Mouse (Mus musculus): ENCODE results near the gene Cpt1b.

Cpt1b gene

DNA sequence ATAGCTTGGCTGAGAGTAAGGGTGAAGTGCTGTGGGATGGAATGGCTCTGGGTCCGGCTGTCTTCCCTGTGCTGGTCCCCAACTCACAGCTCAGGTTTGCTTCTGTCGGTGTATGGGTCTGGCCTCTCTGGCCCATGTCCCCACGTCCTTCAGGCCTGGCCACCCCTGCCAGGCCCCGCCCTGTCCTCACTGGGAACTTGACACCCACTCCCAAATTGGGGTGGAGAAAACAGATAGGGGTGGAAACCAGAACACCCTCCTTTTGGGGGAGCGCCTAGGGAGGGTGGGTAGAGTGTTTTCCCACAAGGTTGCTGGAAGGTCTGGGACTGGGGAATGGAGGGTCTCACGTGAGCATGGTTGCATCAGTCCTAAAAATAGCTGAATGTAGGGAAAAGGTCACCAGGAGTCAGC, at the start of gene Cpt1b:
Gene Cpt1b (minus strand): TSS at position 153 of the 411 bp plus-strand sequence.
- no peak for DNase-seq (ENCODE audit: low spot score)

- no peak for DNase-seq (ENCODE audit: low spot score)
Observed at GRCm38 (mm10) chr15:89475293-89475600, 49.6 kb upstream of the Cpt1b start.

- DNase-seq (ENCODE audit: low spot score), result no peak
Observed at GRCm38 (mm10) chr15:89474596-89475292, 49.1 kb upstream of the Cpt1b start.

DNA sequence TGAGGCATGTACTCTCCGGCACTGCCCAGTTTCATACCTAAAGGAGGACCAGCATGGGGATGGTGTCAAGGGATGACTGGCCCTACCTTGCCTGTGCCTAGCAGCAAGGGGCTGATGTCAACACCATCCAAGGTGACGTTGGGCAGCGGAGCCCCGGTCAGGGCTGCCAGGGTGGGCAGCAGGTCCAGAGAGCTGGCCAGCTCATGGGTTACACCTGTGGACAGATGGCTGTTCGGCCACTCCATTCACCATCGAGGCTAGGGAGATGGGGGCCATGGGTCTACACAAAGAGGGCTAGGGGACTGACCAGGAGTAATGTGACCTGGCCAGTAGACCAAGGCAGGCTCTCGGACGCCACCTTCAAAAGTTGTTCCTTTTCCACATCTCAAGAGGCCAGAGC, 48.3 kb upstream of the Cpt1b start:
- no peak for DNase-seq (ENCODE audit: low spot score)

DNA sequence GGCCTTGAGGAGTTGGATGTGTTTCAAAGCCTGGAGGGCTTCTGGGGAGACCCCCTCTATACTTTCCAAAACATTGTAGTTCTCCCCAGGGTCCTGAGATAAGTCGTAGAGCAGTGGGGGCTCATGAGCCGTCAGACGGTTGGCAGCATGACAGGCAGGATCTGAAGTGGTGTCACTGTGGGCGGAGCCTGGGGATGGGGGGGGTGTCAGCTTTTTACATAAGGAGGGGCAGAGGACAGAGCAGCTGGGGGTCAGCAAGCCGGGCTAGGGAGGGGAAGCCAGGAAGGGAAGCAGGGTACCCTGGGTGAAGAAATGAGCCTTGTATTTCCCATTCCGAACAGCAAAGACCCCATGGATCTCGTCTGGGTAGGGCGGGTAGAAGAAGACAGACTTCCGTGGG, 47.7 kb upstream of the Cpt1b start:
- no peak for DNase-seq (ENCODE audit: low spot score)

- DNase-seq (ENCODE audit: low spot score), result no peak
Observed at GRCm38 (mm10) chr15:89471476-89471875, 45.8 kb upstream of the Cpt1b start.

GRCm38 (mm10) chr15:89468577-89468976, 42.9 kb upstream of the Cpt1b start:
- no peak for DNase-seq (ENCODE audit: low spot score)

- DNase-seq (ENCODE audit: low spot score), result no peak
Observed at GRCm38 (mm10) chr15:89465052-89465451, 39.4 kb upstream of the Cpt1b start.

- DNase-seq (ENCODE audit: low spot score), result no peak
Observed at GRCm38 (mm10) chr15:89463334-89464235, 37.9 kb upstream of the Cpt1b start.

- no peak for DNase-seq (ENCODE audit: low spot score)
Observed at GRCm38 (mm10) chr15:89462176-89462575, 36.5 kb upstream of the Cpt1b start.

- no peak for DNase-seq (ENCODE audit: low spot score)
Observed at GRCm38 (mm10) chr15:89461321-89461720, 35.7 kb upstream of the Cpt1b start.

DNA sequence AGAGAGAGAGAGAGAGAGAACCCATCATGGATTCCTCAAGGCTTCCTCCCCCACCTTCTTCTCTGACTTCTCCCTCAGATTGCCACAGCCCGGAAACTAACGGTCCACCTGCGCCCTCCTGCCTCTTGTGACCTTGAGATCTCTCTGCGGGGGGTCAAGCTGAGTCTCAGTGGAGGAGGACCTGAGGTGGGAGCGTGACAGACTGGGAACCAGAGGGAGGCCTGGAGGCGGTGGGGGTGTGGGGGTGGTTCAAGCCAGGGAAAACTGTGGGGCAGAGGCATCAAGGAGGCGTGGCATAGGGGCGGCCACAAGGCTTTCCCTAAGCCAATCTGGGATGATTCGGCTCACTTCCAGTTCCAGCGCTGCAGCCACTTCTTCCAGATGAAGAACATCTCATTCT, 34.6 kb upstream of the Cpt1b start:
- DNase-seq (ENCODE audit: low spot score), result no peak

GRCm38 (mm10) chr15:89459821-89460220, 34.2 kb upstream of the Cpt1b start:
- no peak for DNase-seq (ENCODE audit: low spot score)

GRCm38 (mm10) chr15:89458942-89459341, 33.3 kb upstream of the Cpt1b start:
- DNase-seq (ENCODE audit: low spot score), result no peak

DNA sequence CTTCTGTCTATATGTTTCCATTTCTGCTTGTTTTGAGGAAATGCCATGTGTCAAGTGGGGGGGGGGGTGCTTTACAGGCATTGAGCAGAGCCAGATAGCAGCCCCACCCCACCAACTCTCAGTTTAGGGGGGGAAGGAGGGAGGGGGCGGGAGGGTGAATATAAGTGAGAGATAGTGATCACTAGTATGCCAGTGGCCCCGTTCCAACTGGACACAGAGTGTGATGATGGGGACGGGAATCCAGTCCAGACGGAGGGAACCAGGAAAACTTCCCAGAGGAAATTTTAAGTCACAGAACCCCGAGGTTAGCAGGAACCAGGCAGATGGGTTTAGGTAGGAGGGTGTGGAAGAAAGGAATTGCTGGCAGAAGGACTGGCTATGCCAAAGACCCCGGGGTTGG, 30.0 kb upstream of the Cpt1b start:
- no peak for DNase-seq (ENCODE audit: low spot score)

- DNase-seq (ENCODE audit: low spot score), result no peak
Observed at GRCm38 (mm10) chr15:89454857-89455256, 29.2 kb upstream of the Cpt1b start.

GRCm38 (mm10) chr15:89453865-89454478, 28.3 kb upstream of the Cpt1b start, which contains the start of gene Mapk8ip2:
Gene Mapk8ip2, plus strand, starts transcription at chr15:89453913.
- DNase-seq (ENCODE audit: low spot score), result no peak

DNA sequence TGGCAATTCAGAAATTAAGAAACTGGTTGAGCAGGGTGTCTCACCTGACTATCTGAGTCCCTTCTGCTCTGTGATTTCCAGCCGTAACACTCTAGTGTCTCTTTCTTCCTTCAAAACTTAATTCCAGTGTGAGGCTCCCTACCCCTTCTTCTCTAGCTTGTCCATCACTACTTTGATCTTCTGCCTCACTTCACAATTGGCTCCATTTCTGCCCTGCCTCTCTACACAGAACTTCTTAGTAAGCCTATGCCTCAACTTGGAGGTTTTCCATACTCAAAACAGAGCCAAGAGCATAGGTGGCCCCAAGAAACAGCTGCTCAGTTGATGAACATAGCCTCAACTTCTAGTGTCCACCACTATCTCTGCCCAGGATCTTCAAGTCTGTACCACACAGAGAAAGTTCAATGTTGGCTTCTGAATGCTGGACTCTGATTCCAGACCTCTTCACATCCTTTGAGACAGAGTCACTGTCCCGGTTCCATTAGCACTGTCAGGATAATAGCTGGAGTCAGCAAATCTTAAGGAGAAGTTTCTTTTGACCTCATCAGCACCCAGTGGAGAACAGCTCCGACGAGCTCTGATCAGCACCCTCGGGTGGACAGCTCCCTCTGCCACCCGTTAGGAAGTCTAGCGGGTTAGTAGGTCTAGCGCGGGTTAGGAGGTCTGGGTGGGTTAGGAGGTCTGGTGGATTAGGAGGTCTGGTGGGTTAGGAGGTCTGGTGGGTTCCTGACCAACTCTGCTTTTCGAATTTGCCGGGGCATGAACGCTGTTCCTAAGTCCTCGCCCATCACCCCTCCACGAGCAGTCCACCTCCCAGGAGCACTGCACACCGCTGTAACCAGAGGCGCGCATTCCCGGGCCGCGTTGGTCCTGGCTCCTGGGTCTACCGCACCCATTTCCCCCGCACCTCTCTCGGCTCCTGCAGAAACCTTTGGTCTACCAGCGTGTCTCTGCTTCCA, 27.5 kb upstream of the Cpt1b start:
- peak; percentile 76 for DNase-seq (ENCODE audit: low spot score)

- DNase-seq (ENCODE audit: low spot score), result no peak
Observed at GRCm38 (mm10) chr15:89442486-89443070, 16.9 kb upstream of the Cpt1b start.

- DNase-seq (ENCODE audit: low spot score), result no peak
Observed at GRCm38 (mm10) chr15:89435878-89436277, 10.2 kb upstream of the Cpt1b start.

GRCm38 (mm10) chr15:89434136-89434535, 8.5 kb upstream of the Cpt1b start:
- no peak for DNase-seq (ENCODE audit: low spot score)

Measured in ovary, postnatal 36 days (tissue).